Comparison of ENCODE assay signal across 15 mouse cellular contexts in the genomic region with DNA sequence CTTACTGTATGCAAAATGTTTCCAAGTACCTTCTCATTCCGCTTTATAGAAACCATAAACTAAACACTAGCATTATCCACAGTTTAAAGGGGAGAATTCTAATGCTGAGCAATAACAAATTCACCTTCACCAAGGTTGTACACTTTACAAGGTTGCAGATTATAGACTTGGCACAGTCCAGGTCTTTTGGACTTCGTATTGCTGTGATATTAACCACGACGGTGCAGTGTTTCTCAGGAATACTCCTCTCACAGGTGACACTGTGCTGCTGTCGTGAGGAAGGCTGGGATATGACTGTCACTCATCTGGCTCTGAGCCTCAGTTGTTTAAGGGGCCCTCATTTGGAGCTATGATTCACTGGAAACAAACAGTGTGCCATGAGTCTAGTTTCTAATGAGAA.
DNase-seq lines count a peak whose midpoint lies in the region; ATAC-seq lines count a peak whose summit lies in the region.
"Had no signal": no experiment of that assay in that cellular context is flagged by ENCODE, and none has a peak within 500 bp of the region (broad histone marks: within the 10 kb centered on the region; RNA-seq: fewer than 3 reads in every experiment).

No protein-coding gene starts in this region.

- no peak overlapping the region for H3K4me2 ChIP-seq in forebrain, embryonic 11.5 days (ENCODE audit: low read depth, low read length, severe bottlenecking)
- H3K4me2 ChIP-seq in forebrain, embryonic 15.5 days (replicated peaks) = no peak overlapping the region
- peak overlapping the region; percentile 22; the same call in 1 of the 2 replicates for H3K4me2 ChIP-seq in heart, embryonic 13.5 days
- no peak overlapping the region for H3K4me2 ChIP-seq in midbrain, embryonic 13.5 days (replicated peaks)
- H3K4me2 ChIP-seq in midbrain, embryonic 16.5 days (ENCODE audit: low read length) = no peak overlapping the region
- H3K4me2 ChIP-seq: hindbrain, embryonic 13.5 days; neural tube, embryonic 13.5 days had no signal

- ATAC-seq in forebrain, embryonic 11.5 days (replicated peaks; ENCODE audit: low FRiP score) = 0 out of 2 replicates have a peak, but pooled peaks have one; percentile 10
- ATAC-seq in forebrain, embryonic 15.5 days (replicated peaks) = no peak
- no peak for ATAC-seq in heart, embryonic 13.5 days (ENCODE audit: extremely low read depth, insufficient number of reproducible peaks, low FRiP score, low TSS enrichment)
- ATAC-seq in midbrain, embryonic 13.5 days = 0 out of 2 replicates have a peak, but pooled peaks have one; percentile 17
- ATAC-seq in midbrain, embryonic 16.5 days = no peak

- H3K9me3 ChIP-seq in forebrain, embryonic 11.5 days (ENCODE audit: control insufficient read depth, low read length) = no peaks in the 10 kb centered on the region
- H3K9me3 ChIP-seq in forebrain, embryonic 15.5 days = no peaks in the 10 kb centered on the region
- no peaks in the 10 kb centered on the region for H3K9me3 ChIP-seq in heart, embryonic 13.5 days
- no peaks in the 10 kb centered on the region for H3K9me3 ChIP-seq in midbrain, embryonic 13.5 days
- no peaks in the 10 kb centered on the region for H3K9me3 ChIP-seq in midbrain, embryonic 16.5 days (replicated peaks; ENCODE audit: control insufficient read depth, low read length, poor library complexity, severe bottlenecking)
- H3K9me3 ChIP-seq: hindbrain, embryonic 13.5 days; megakaryocyte, embryonic 14.5 days; neural tube, embryonic 13.5 days had no signal

- H3K36me3 ChIP-seq in forebrain, embryonic 11.5 days (ENCODE audit: control insufficient read depth, insufficient read depth, low read length) = no peaks in the 10 kb centered on the region
- no peaks in the 10 kb centered on the region for H3K36me3 ChIP-seq in forebrain, embryonic 15.5 days
- no peaks in the 10 kb centered on the region for H3K36me3 ChIP-seq in heart, embryonic 13.5 days
- no peaks in the 10 kb centered on the region for H3K36me3 ChIP-seq in midbrain, embryonic 13.5 days
- H3K36me3 ChIP-seq in midbrain, embryonic 16.5 days (ENCODE audit: control insufficient read depth, insufficient read depth, low read length) = no peaks in the 10 kb centered on the region
- H3K36me3 ChIP-seq: hindbrain, embryonic 13.5 days; neural tube, embryonic 13.5 days had no signal

- no peak overlapping the region for H3K4me3 ChIP-seq in forebrain, embryonic 11.5 days (ENCODE audit: low read depth, low read length)
- no peak overlapping the region for H3K4me3 ChIP-seq in forebrain, embryonic 15.5 days
- H3K4me3 ChIP-seq in heart, embryonic 13.5 days = no peak overlapping the region
- H3K4me3 ChIP-seq in midbrain, embryonic 13.5 days (replicated peaks) = no peak overlapping the region
- no peak overlapping the region for H3K4me3 ChIP-seq in midbrain, embryonic 16.5 days (ENCODE audit: low read depth, low read length)
- H3K4me3 ChIP-seq: hindbrain, embryonic 13.5 days; megakaryocyte, embryonic 14.5 days; neural tube, embryonic 13.5 days had no signal

- H3K27me3 ChIP-seq in forebrain, embryonic 11.5 days (ENCODE audit: control insufficient read depth, insufficient read depth, low read length) = no peaks in the 10 kb centered on the region
- H3K27me3 ChIP-seq in forebrain, embryonic 15.5 days = no peaks in the 10 kb centered on the region
- H3K27me3 ChIP-seq in heart, embryonic 13.5 days (replicated peaks) = no peaks in the 10 kb centered on the region
- no peaks in the 10 kb centered on the region for H3K27me3 ChIP-seq in midbrain, embryonic 13.5 days
- no peaks in the 10 kb centered on the region for H3K27me3 ChIP-seq in midbrain, embryonic 16.5 days (ENCODE audit: control insufficient read depth, insufficient read depth, low read depth, low read length)
- H3K27me3 ChIP-seq: hindbrain, embryonic 13.5 days; megakaryocyte, embryonic 14.5 days; neural tube, embryonic 13.5 days had no signal

- H3K9ac ChIP-seq in forebrain, embryonic 11.5 days (ENCODE audit: low read length) = no peak overlapping the region
- H3K9ac ChIP-seq in forebrain, embryonic 15.5 days (replicated peaks) = no peak overlapping the region
- peak overlapping the region; percentile 33; the same call in 1 of the 2 replicates for H3K9ac ChIP-seq in heart, embryonic 13.5 days
- no peak overlapping the region for H3K9ac ChIP-seq in midbrain, embryonic 13.5 days (replicated peaks)
- H3K9ac ChIP-seq in midbrain, embryonic 16.5 days (ENCODE audit: low read depth, low read length) = no peak overlapping the region
- H3K9ac ChIP-seq: hindbrain, embryonic 13.5 days; neural tube, embryonic 13.5 days had no signal

- WGBS in forebrain, embryonic 11.5 days = 58% methylated on average over 5 of the region's 5 CpGs
- 40% methylated on average over 5 of the region's 5 CpGs for WGBS in forebrain, embryonic 15.5 days
- 48% methylated on average over 5 of the region's 5 CpGs for WGBS in heart, embryonic 13.5 days
- 59% methylated on average over 5 of the region's 5 CpGs for WGBS in midbrain, embryonic 13.5 days
- WGBS in midbrain, embryonic 16.5 days = 62% methylated on average over 5 of the region's 5 CpGs

- no peak overlapping the region for H3K27ac ChIP-seq in forebrain, embryonic 11.5 days (ENCODE audit: low read depth, low read length)
- H3K27ac ChIP-seq in forebrain, embryonic 15.5 days (replicated peaks) = no peak overlapping the region
- peak overlapping the region; percentile 86 for H3K27ac ChIP-seq in heart, embryonic 13.5 days (replicated peaks)
- no peak overlapping the region for H3K27ac ChIP-seq in midbrain, embryonic 13.5 days
- H3K27ac ChIP-seq in midbrain, embryonic 16.5 days (ENCODE audit: low read length) = no peak overlapping the region
- H3K27ac ChIP-seq: hindbrain, embryonic 13.5 days; neural tube, embryonic 13.5 days had no signal

- no peak for DNase-seq in forebrain, embryonic 11.5 days (ENCODE audit: low spot score)
- no peak for DNase-seq in heart, adult 18-20 months
- no peak for DNase-seq in adrenal gland, adult 2 months
- no peak for DNase-seq in ovary, postnatal 10 days (ENCODE audit: low spot score)
- DNase-seq: adrenal gland, postnatal 25 days; cerebellum, adult 9-11 months; kidney, postnatal 25 days; thymus, postnatal 14 days had no signal

- H3K4me1 ChIP-seq in forebrain, embryonic 11.5 days (replicated peaks; ENCODE audit: control insufficient read depth, insufficient read depth, low read length) = peaks cover 4% of the 10 kb centered on the region; the same call in 1 of the 2 replicates
- H3K4me1 ChIP-seq in forebrain, embryonic 15.5 days = peaks cover 10% of the 10 kb centered on the region
- peaks cover 35% of the 10 kb centered on the region for H3K4me1 ChIP-seq in heart, embryonic 13.5 days
- peaks cover 14% of the 10 kb centered on the region for H3K4me1 ChIP-seq in midbrain, embryonic 13.5 days (replicated peaks)
- peaks cover 3% of the 10 kb centered on the region; the same call in 1 of the 2 replicates for H3K4me1 ChIP-seq in midbrain, embryonic 16.5 days (ENCODE audit: control insufficient read depth, insufficient read depth, low read length)
- H3K4me1 ChIP-seq: hindbrain, embryonic 13.5 days; megakaryocyte, embryonic 14.5 days; neural tube, embryonic 13.5 days had no signal

Comparison
In these comparisons a context has a peak if more than half of its experiments do, and no peak if none do; other contexts are left out.
1. ATAC-seq: peak in forebrain, embryonic 11.5 days (single experiment) and midbrain, embryonic 13.5 days (single experiment); none in forebrain, embryonic 15.5 days (single experiment), heart, embryonic 13.5 days (single experiment) and midbrain, embryonic 16.5 days (single experiment).